Mouse (Mus musculus): Measurements from ENCODE around the gene Olfr543. TPM values are rescaled to one million over a fixed set of nuclear protein-coding genes. Genes with fewer than 3 reads are reported as not detected.

Olfr543 gene
- polyA plus RNA-seq, 1 experiment from 2014 or later, result 0.41 TPM

- no peaks in the 10 kb centered on the region for H3K27me3 ChIP-seq (replicated peaks)
- ATAC-seq (ENCODE audit: insufficient read depth, low FRiP score, low read depth), result no peak
- peaks cover 44% of the 10 kb centered on the region for H3K36me3 ChIP-seq
- WGBS, result 87% methylated on average over 8 of the region's 8 CpGs
- H3K4me1 ChIP-seq, result no peaks in the 10 kb centered on the region
- no peak overlapping the region for H3K27ac ChIP-seq
- H3K9ac ChIP-seq, result no peak overlapping the region
- H3K9me3 ChIP-seq, result no peaks in the 10 kb centered on the region
- no peak overlapping the region for H3K4me3 ChIP-seq (replicated peaks)
- no peak overlapping the region for H3K4me2 ChIP-seq
Observed at GRCm38 (mm10) chr7:102467566-102467965, 13.9 kb downstream of the Olfr543 start.

- H3K36me3 ChIP-seq, result peaks cover 63% of the 10 kb centered on the region
Observed at GRCm38 (mm10) chr7:102458618-102459380, 22.7 kb downstream of the Olfr543 start.

GRCm38 (mm10) chr7:102446438-102446837 is 35.0 kb downstream of the Olfr543 start:
- peaks cover 7% of the 10 kb centered on the region; the same call in 1 of the 2 replicates for H3K4me1 ChIP-seq
- no peaks in the 10 kb centered on the region for H3K9me3 ChIP-seq
- no peak for ATAC-seq (ENCODE audit: insufficient read depth, low FRiP score, low read depth)
- no peaks in the 10 kb centered on the region for H3K27me3 ChIP-seq (replicated peaks)
- no peak overlapping the region for H3K4me3 ChIP-seq (replicated peaks)
- WGBS, result 90% methylated on average over 9 of the region's 9 CpGs
- H3K27ac ChIP-seq, result no peak overlapping the region
- H3K36me3 ChIP-seq, result peaks cover 20% of the 10 kb centered on the region
- no peak overlapping the region for H3K4me2 ChIP-seq
- no peak overlapping the region for H3K9ac ChIP-seq

More at GRCm38 (mm10) chr7:102458618-102459380, 22.7 kb downstream of the Olfr543 start:
- H3K4me1 ChIP-seq, result no peaks in the 10 kb centered on the region
- H3K9me3 ChIP-seq, result no peaks in the 10 kb centered on the region
- no peaks in the 10 kb centered on the region for H3K27me3 ChIP-seq (replicated peaks)
- no peak overlapping the region for H3K27ac ChIP-seq
- H3K9ac ChIP-seq, result no peak overlapping the region
- no peak overlapping the region for H3K4me3 ChIP-seq (replicated peaks)
- WGBS, result 89% methylated on average over 5 of the region's 5 CpGs
- ATAC-seq (ENCODE audit: insufficient read depth, low FRiP score, low read depth), result no peak
- H3K4me2 ChIP-seq, result no peak overlapping the region

GRCm38 (mm10) chr7:102444301-102444700 is 37.2 kb downstream of the Olfr543 start:
- H3K4me2 ChIP-seq, result no peak overlapping the region
- no peak overlapping the region for H3K4me3 ChIP-seq (replicated peaks)
- no peaks in the 10 kb centered on the region for H3K9me3 ChIP-seq
- H3K9ac ChIP-seq, result no peak overlapping the region
- H3K27ac ChIP-seq, result no peak overlapping the region
- H3K27me3 ChIP-seq (replicated peaks), result no peaks in the 10 kb centered on the region
- peaks cover 17% of the 10 kb centered on the region for H3K36me3 ChIP-seq
- ATAC-seq (ENCODE audit: insufficient read depth, low FRiP score, low read depth), result peak; percentile 53; the same call in 1 of the 2 replicates
- H3K4me1 ChIP-seq, result peaks cover 11% of the 10 kb centered on the region; the same call in 1 of the 2 replicates
- 65% methylated on average over 2 of the region's 2 CpGs for WGBS

GRCm38 (mm10) chr7:102442432-102442831 is 39.0 kb downstream of the Olfr543 start:
- Histone ChIP-seq H3K36me3 (peaks cover 13% of the 10 kb centered on the region), H3K9ac (peak overlapping the region; percentile 71), H3K9me3 (no peaks in the 10 kb centered on the region), H3K4me2 (peak overlapping the region; percentile 60), H3K27ac (peak overlapping the region; percentile 91; the same call in 1 of the 2 replicates), H3K27me3 (replicated peaks) (no peaks in the 10 kb centered on the region), H3K4me3 (replicated peaks) (peak overlapping the region; percentile 84), H3K4me1 (peaks cover 11% of the 10 kb centered on the region; the same call in 1 of the 2 replicates)
- WGBS, result 0% methylated on average over 4 of the region's 4 CpGs
- no peak for ATAC-seq (ENCODE audit: insufficient read depth, low FRiP score, low read depth)

GRCm38 (mm10) chr7:102441657-102442391 is 39.7 kb downstream of the Olfr543 start, which contains the start of gene Rrm1:
Gene Rrm1, plus strand, starts transcription at chr7:102441695.
- H3K27ac ChIP-seq, result peak within 1 kb of the TSS; percentile 91
- H3K36me3 ChIP-seq, result peaks cover 13% of the 10 kb centered on the region
- H3K9ac ChIP-seq, result peak within 1 kb of the TSS; percentile 71
- peaks cover 11% of the 10 kb centered on the region; the same call in 1 of the 2 replicates for H3K4me1 ChIP-seq
- no peaks in the 10 kb centered on the region for H3K9me3 ChIP-seq
- H3K4me2 ChIP-seq, result peak within 1 kb of the TSS; percentile 60
- peak within 1 kb of the TSS; percentile 84 for H3K4me3 ChIP-seq (replicated peaks)
- H3K27me3 ChIP-seq (replicated peaks), result no peaks in the 10 kb centered on the region
- WGBS, result under 1% methylated on average over 47 of the region's 56 CpGs
- peak; percentile 98 for ATAC-seq (ENCODE audit: insufficient read depth, low FRiP score, low read depth)

GRCm38 (mm10) chr7:102440822-102441656 is 40.4 kb downstream of the Olfr543 start:
- no peak overlapping the region for H3K9ac ChIP-seq
- WGBS, result 51% methylated on average over 15 of the region's 15 CpGs
- peak overlapping the region; percentile 32 for H3K4me2 ChIP-seq
- peak overlapping the region; percentile 84; the same call in 1 of the 2 replicates for H3K4me3 ChIP-seq (replicated peaks)
- no peaks in the 10 kb centered on the region for H3K9me3 ChIP-seq
- no peak for ATAC-seq (ENCODE audit: insufficient read depth, low FRiP score, low read depth)
- H3K27ac ChIP-seq, result no peak overlapping the region
- H3K4me1 ChIP-seq, result peaks cover 11% of the 10 kb centered on the region; the same call in 1 of the 2 replicates
- no peaks in the 10 kb centered on the region for H3K27me3 ChIP-seq (replicated peaks)
- peaks cover 6% of the 10 kb centered on the region for H3K36me3 ChIP-seq

- no peak overlapping the region for H3K4me3 ChIP-seq (replicated peaks)
- H3K27ac ChIP-seq, result no peak overlapping the region
- 61% methylated on average over 2 of the region's 2 CpGs for WGBS
- no peak overlapping the region for H3K9ac ChIP-seq
- H3K27me3 ChIP-seq (replicated peaks), result no peaks in the 10 kb centered on the region
- H3K4me1 ChIP-seq, result no peaks in the 10 kb centered on the region
- H3K36me3 ChIP-seq, result no peaks in the 10 kb centered on the region
- no peak for ATAC-seq (ENCODE audit: insufficient read depth, low FRiP score, low read depth)
- no peak overlapping the region for H3K4me2 ChIP-seq
- no peaks in the 10 kb centered on the region for H3K9me3 ChIP-seq
Observed at GRCm38 (mm10) chr7:102434344-102434743, 47.1 kb downstream of the Olfr543 start.

Other genes starting within 250 kb of the Olfr543 start
- gene Rhog, start 225.6 kb downstream of the Olfr543 start, polyA plus RNA-seq (2015; fragmentation: Nextera tagmentation; extraction: Ambion mirVana), result 58.4 and 67.7 TPM in 2 replicates
- 26.5 TPM in 2 replicates for gene Stim1, start 213.9 kb downstream of the Olfr543 start, polyA plus RNA-seq (2015; fragmentation: Nextera tagmentation; extraction: Ambion mirVana)
- 133 and 138 TPM in 2 replicates for gene Rrm1, start 40.0 kb downstream of the Olfr543 start, polyA plus RNA-seq (2015; fragmentation: Nextera tagmentation; extraction: Ambion mirVana)
- gene Olfr544, start 6.6 kb upstream of the Olfr543 start, polyA plus RNA-seq (2015; fragmentation: Nextera tagmentation; extraction: Ambion mirVana), result 0.04 TPM in 2 replicates
- not detected in 2 replicates for gene Olfr545, start 17.9 kb upstream of the Olfr543 start, polyA plus RNA-seq (2015; fragmentation: Nextera tagmentation; extraction: Ambion mirVana)
- not detected in 2 replicates for gene Olfr547, start 53.1 kb upstream of the Olfr543 start, polyA plus RNA-seq (2015; fragmentation: Nextera tagmentation; extraction: Ambion mirVana)
- not detected in 2 replicates for gene Olfr548-ps1, start 59.2 kb upstream of the Olfr543 start, polyA plus RNA-seq (2015; fragmentation: Nextera tagmentation; extraction: Ambion mirVana)
- gene Olfr549, start 68.2 kb upstream of the Olfr543 start, polyA plus RNA-seq (2015; fragmentation: Nextera tagmentation; extraction: Ambion mirVana), result not detected in 2 replicates
- 0.49 and 1.1 TPM in 2 replicates for gene Trim21, start 83.8 kb upstream of the Olfr543 start, polyA plus RNA-seq (2015; fragmentation: Nextera tagmentation; extraction: Ambion mirVana)
- gene Olfr550, start 89.8 kb upstream of the Olfr543 start, polyA plus RNA-seq (2015; fragmentation: Nextera tagmentation; extraction: Ambion mirVana), result not detected in 2 replicates
- not detected in 2 replicates for gene Olfr551, start 110.2 kb upstream of the Olfr543 start, polyA plus RNA-seq (2015; fragmentation: Nextera tagmentation; extraction: Ambion mirVana)
- not detected in 2 replicates for gene Olfr552, start 116.1 kb upstream of the Olfr543 start, polyA plus RNA-seq (2015; fragmentation: Nextera tagmentation; extraction: Ambion mirVana)
- not detected in 2 replicates for gene Olfr553, start 136.5 kb upstream of the Olfr543 start, polyA plus RNA-seq (2015; fragmentation: Nextera tagmentation; extraction: Ambion mirVana)
- not detected in 2 replicates for gene Olfr554, start 156.8 kb upstream of the Olfr543 start, polyA plus RNA-seq (2015; fragmentation: Nextera tagmentation; extraction: Ambion mirVana)
- not detected in 2 replicates for gene Olfr555, start 177.1 kb upstream of the Olfr543 start, polyA plus RNA-seq (2015; fragmentation: Nextera tagmentation; extraction: Ambion mirVana)
- gene Olfr556, start 183.2 kb upstream of the Olfr543 start, polyA plus RNA-seq (2015; fragmentation: Nextera tagmentation; extraction: Ambion mirVana), result not detected in 2 replicates
- 12.8 and 13.6 TPM in 2 replicates for gene Trim68, start 205.6 kb upstream of the Olfr543 start, polyA plus RNA-seq (2015; fragmentation: Nextera tagmentation; extraction: Ambion mirVana)
- not detected in 2 replicates for gene Olfr557, start 214.2 kb upstream of the Olfr543 start, polyA plus RNA-seq (2015; fragmentation: Nextera tagmentation; extraction: Ambion mirVana)
- gene Olfr558, start 220.5 kb upstream of the Olfr543 start, polyA plus RNA-seq (2015; fragmentation: Nextera tagmentation; extraction: Ambion mirVana), result 0.18 and 0.30 TPM in 2 replicates
- not detected in 2 replicates for gene Olfr33, start 237.4 kb upstream of the Olfr543 start, polyA plus RNA-seq (2015; fragmentation: Nextera tagmentation; extraction: Ambion mirVana)
- gene Olfr559, start 245.8 kb upstream of the Olfr543 start, polyA plus RNA-seq (2015; fragmentation: Nextera tagmentation; extraction: Ambion mirVana), result not detected in 2 replicates